Mouse (Mus musculus): ENCODE results near the gene Sos1. TPM values are rescaled to one million over a fixed set of nuclear protein-coding genes. Genes with fewer than 3 reads are reported as not detected.

Sos1 gene
- polyA plus RNA-seq, 1 experiment from 2014 or later = 9.1 TPM

DNA sequence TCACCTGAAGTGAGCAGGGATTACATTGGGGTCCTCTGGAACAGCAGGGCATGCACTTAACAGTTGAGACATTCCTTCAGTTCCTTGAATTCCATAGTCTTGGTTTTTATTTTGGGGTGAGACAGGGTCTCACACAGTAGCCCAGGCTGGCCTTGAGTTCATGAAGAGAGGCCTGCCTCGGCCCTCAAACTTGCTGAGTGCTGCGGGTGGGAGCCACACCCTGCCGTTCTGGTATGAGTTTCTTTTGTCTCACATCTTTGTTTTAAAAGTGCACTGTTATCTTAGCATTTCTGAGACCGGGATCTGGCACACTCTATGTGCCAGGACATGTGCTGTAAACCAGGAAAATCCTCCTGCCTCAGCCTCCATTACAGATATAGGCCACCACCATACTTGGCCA lies 19.8 kb upstream of the Sos1 start:
- WGBS = 89% methylated on average over 4 of the region's 4 CpGs
- Histone ChIP-seq H3K27me3 (ENCODE audit: control insufficient read depth, insufficient read depth, low read length) (no peaks in the 10 kb centered on the region), H3K9me3 (ENCODE audit: control insufficient read depth, low read length) (no peaks in the 10 kb centered on the region), H3K4me2 (ENCODE audit: low read depth, severe bottlenecking) (no peak overlapping the region), H3K9ac (ENCODE audit: low read length) (no peak overlapping the region), H3K27ac (replicated peaks; ENCODE audit: low read depth, low read length) (no peak overlapping the region), H3K4me3 (ENCODE audit: low read depth, low read length) (no peak overlapping the region), H3K4me1 (ENCODE audit: control insufficient read depth, insufficient read depth, low read length) (no peaks in the 10 kb centered on the region), H3K36me3 (ENCODE audit: control insufficient read depth, insufficient read depth, low read length) (no peaks in the 10 kb centered on the region)
- ATAC-seq (ENCODE audit: insufficient number of reproducible peaks, low FRiP score, low TSS enrichment, low read depth) (no peak), DNase-seq (ENCODE audit: low spot score) (no peak)

DNA sequence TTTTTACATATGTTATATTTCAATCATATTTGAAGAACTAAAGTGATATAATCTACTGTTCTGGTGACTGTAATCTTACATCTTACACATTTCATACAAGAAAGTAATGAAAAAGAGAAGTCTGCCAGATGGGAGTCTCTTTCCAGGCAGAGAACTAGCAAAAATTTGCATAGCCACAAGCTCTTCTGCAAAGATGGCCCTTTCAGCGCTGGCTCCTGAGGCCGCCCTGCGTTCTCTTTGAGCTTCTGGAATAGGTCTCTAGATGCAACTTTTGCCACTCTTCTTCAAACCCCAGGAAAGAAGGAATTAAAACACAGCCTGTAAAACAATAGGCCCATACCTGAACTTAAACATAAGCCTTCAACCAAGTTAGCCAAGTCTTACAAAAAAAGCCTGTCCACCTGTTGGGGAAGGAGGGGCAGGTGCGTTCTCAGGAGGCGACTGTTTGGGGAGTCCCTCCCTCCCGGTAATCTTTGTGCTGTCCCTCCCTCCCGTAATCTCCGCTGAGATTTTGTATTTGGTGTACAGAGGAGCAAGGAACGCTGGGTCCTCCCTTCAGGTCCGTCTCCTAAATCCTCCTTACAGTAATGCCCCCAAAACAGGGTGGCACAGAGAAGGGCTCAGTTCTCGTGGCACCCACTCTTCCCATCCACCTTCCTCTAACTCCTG lies 18.5 kb upstream of the Sos1 start:
- no peak overlapping the region for H3K4me2 ChIP-seq (ENCODE audit: low read depth, severe bottlenecking)
- H3K4me1 ChIP-seq (ENCODE audit: control insufficient read depth, insufficient read depth, low read length) = no peaks in the 10 kb centered on the region
- no peak overlapping the region for H3K4me3 ChIP-seq (ENCODE audit: low read depth, low read length)
- H3K27me3 ChIP-seq (ENCODE audit: control insufficient read depth, insufficient read depth, low read length) = no peaks in the 10 kb centered on the region
- H3K36me3 ChIP-seq (ENCODE audit: control insufficient read depth, insufficient read depth, low read length) = no peaks in the 10 kb centered on the region
- DNase-seq (ENCODE audit: low spot score) (no peak), ATAC-seq (ENCODE audit: insufficient number of reproducible peaks, low FRiP score, low TSS enrichment, low read depth) (no peak)
- 60% methylated on average over 11 of the region's 11 CpGs for WGBS
- no peak overlapping the region for H3K9ac ChIP-seq (ENCODE audit: low read length)
- H3K9me3 ChIP-seq (ENCODE audit: control insufficient read depth, low read length) = no peaks in the 10 kb centered on the region
- no peak overlapping the region for H3K27ac ChIP-seq (replicated peaks; ENCODE audit: low read depth, low read length)

DNA sequence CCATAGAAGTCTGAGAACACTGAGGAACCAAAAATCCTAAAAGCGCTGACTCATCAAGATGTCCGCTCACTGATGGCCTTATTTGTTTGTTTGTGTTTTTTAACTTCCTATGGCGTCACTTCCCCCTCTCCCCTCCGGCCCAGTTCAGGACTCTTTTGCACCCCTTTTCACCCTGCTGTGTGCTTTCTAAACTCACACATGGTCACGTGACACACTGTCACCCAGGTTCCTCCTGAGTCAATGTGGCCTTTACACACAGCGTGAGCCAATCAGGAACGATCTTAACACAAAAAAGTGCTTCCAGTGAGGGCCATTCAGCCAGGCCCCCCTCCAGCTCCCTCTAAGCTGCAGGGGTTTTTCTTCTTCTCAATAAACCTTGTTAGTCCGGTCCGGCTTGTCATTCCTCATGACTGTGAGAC lies 16.9 kb upstream of the Sos1 start:
- no peak overlapping the region for H3K9ac ChIP-seq (ENCODE audit: low read length)
- H3K36me3 ChIP-seq (ENCODE audit: control insufficient read depth, insufficient read depth, low read length) = no peaks in the 10 kb centered on the region
- WGBS = 84% methylated on average over 9 of the region's 9 CpGs
- ATAC-seq (ENCODE audit: insufficient number of reproducible peaks, low FRiP score, low TSS enrichment, low read depth) = no peak
- H3K9me3 ChIP-seq (ENCODE audit: control insufficient read depth, low read length) = no peaks in the 10 kb centered on the region
- no peak overlapping the region for H3K27ac ChIP-seq (replicated peaks; ENCODE audit: low read depth, low read length)
- H3K4me3 ChIP-seq (ENCODE audit: low read depth, low read length) = no peak overlapping the region
- no peaks in the 10 kb centered on the region for H3K27me3 ChIP-seq (ENCODE audit: control insufficient read depth, insufficient read depth, low read length)
- no peak for DNase-seq (ENCODE audit: low spot score)
- H3K4me2 ChIP-seq (ENCODE audit: low read depth, severe bottlenecking) = no peak overlapping the region
- H3K4me1 ChIP-seq (ENCODE audit: control insufficient read depth, insufficient read depth, low read length) = no peaks in the 10 kb centered on the region

DNA sequence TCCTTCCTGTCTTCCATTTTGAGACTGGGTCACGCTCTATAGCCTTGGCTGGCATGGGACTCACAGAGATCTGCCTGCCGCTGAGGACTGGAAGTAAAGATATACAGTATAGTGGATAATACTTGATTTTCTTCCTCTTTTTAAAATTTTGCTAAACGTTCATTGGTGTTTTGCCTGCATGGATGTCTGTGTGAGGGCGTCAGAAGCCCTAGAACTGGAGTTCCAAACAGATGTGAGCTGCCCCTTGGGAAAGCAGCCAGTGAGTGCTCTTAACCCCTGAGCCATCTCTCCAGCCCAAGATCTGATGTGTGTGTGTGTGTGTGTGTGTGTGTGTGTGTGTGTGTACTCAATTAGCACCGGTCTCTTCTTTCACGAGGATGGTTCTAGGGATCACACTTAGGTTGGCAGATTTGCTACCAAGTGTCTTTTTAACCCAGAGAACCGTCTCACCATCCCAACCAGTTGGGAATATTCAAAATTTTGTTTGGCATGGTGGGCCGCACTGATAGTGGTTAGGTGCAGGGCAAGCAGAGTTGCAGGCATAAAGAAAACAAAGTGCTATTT lies 16.4 kb upstream of the Sos1 start:
- Histone ChIP-seq H3K36me3 (ENCODE audit: control insufficient read depth, insufficient read depth, low read length) (no peaks in the 10 kb centered on the region), H3K9me3 (ENCODE audit: control insufficient read depth, low read length) (no peaks in the 10 kb centered on the region), H3K9ac (ENCODE audit: low read length) (no peak overlapping the region), H3K4me1 (ENCODE audit: control insufficient read depth, insufficient read depth, low read length) (no peaks in the 10 kb centered on the region), H3K27ac (replicated peaks; ENCODE audit: low read depth, low read length) (no peak overlapping the region), H3K27me3 (ENCODE audit: control insufficient read depth, insufficient read depth, low read length) (no peaks in the 10 kb centered on the region), H3K4me3 (ENCODE audit: low read depth, low read length) (no peak overlapping the region), H3K4me2 (ENCODE audit: low read depth, severe bottlenecking) (no peak overlapping the region)
- 88% methylated on average over 8 of the region's 8 CpGs for WGBS
- ATAC-seq (ENCODE audit: insufficient number of reproducible peaks, low FRiP score, low TSS enrichment, low read depth) = no peak
- DNase-seq (ENCODE audit: low spot score) = no peak

DNA sequence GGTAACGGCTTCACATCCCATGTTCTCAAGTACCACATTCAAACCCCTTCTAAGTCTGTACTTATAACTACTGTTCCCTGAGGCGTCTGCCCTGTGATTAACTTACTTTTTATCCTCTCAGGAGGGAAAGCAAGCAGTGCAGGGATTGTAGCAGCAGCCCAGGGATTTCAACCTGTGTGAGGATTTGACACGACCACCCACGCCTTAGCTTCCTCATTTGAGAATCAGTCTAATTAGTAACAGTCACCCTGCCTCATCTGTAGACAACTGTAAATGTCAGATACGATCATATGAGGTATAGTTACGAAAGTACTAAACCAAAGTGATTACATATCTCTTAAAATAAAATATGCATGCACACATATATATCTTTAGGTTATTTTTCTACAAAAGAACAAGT lies 15.9 kb upstream of the Sos1 start:
- Histone ChIP-seq H3K36me3 (ENCODE audit: control insufficient read depth, insufficient read depth, low read length) (no peaks in the 10 kb centered on the region), H3K9me3 (ENCODE audit: control insufficient read depth, low read length) (no peaks in the 10 kb centered on the region), H3K9ac (ENCODE audit: low read length) (no peak overlapping the region), H3K4me2 (ENCODE audit: low read depth, severe bottlenecking) (no peak overlapping the region), H3K4me1 (ENCODE audit: control insufficient read depth, insufficient read depth, low read length) (no peaks in the 10 kb centered on the region), H3K27me3 (ENCODE audit: control insufficient read depth, insufficient read depth, low read length) (no peaks in the 10 kb centered on the region), H3K4me3 (ENCODE audit: low read depth, low read length) (no peak overlapping the region), H3K27ac (replicated peaks; ENCODE audit: low read depth, low read length) (no peak overlapping the region)
- WGBS = 76% methylated on average over 6 of the region's 6 CpGs
- DNase-seq (ENCODE audit: low spot score) (no peak), ATAC-seq (ENCODE audit: insufficient number of reproducible peaks, low FRiP score, low TSS enrichment, low read depth) (no peak)

DNA sequence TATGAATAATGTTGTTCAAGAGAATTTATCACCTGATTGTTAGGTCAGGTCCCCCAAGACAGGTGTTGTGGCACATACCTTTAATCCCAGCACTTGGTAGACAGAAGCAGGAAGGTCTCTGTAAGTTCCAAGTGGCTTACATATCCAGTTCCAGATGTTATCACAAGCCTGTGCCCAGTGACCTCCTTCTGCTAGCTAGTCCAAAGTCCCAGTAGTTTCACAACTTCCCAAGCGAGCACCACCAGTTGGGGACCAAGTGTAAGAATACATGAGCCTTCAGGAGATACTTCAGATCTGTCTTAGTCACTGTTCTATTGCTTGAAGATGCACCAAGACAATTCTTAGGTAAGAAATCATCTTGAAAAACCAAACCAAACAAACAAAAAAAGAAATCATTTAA lies 13.6 kb upstream of the Sos1 start:
- Histone ChIP-seq H3K36me3 (ENCODE audit: control insufficient read depth, insufficient read depth, low read length) (no peaks in the 10 kb centered on the region), H3K27me3 (ENCODE audit: control insufficient read depth, insufficient read depth, low read length) (no peaks in the 10 kb centered on the region), H3K9me3 (ENCODE audit: control insufficient read depth, low read length) (no peaks in the 10 kb centered on the region), H3K9ac (ENCODE audit: low read length) (no peak overlapping the region), H3K4me2 (ENCODE audit: low read depth, severe bottlenecking) (no peak overlapping the region), H3K4me1 (ENCODE audit: control insufficient read depth, insufficient read depth, low read length) (no peaks in the 10 kb centered on the region), H3K4me3 (ENCODE audit: low read depth, low read length) (no peak overlapping the region), H3K27ac (replicated peaks; ENCODE audit: low read depth, low read length) (no peak overlapping the region)
- DNase-seq (ENCODE audit: low spot score) (no peak), ATAC-seq (ENCODE audit: insufficient number of reproducible peaks, low FRiP score, low TSS enrichment, low read depth) (no peak)
- WGBS = 81% methylated on average over 1 of the region's 1 CpGs

DNA sequence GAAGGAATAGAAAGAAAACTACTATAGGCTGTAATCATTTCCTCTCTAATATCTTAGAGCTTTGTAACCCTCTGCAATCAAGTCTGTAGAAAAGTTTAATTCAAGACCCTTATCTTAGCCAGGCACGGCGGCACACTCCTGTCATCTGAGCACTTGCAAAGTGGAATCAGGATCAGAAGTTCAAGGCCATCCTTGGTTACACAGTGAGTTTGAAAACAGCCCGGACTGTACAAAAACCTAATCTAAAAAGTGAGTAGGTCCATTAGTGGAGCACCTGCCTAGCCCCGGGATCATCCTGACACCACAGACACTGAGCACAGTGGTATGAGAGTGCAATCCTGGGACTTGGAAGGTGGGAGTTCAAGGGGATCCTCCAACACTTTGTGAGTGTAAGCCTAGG lies 12.6 kb upstream of the Sos1 start:
- Histone ChIP-seq H3K9me3 (ENCODE audit: control insufficient read depth, low read length) (no peaks in the 10 kb centered on the region), H3K36me3 (ENCODE audit: control insufficient read depth, insufficient read depth, low read length) (no peaks in the 10 kb centered on the region), H3K9ac (ENCODE audit: low read length) (no peak overlapping the region), H3K4me1 (ENCODE audit: control insufficient read depth, insufficient read depth, low read length) (no peaks in the 10 kb centered on the region), H3K4me2 (ENCODE audit: low read depth, severe bottlenecking) (no peak overlapping the region), H3K27ac (replicated peaks; ENCODE audit: low read depth, low read length) (no peak overlapping the region), H3K27me3 (ENCODE audit: control insufficient read depth, insufficient read depth, low read length) (no peaks in the 10 kb centered on the region), H3K4me3 (ENCODE audit: low read depth, low read length) (no peak overlapping the region)
- ATAC-seq (ENCODE audit: insufficient number of reproducible peaks, low FRiP score, low TSS enrichment, low read depth) (no peak), DNase-seq (ENCODE audit: low spot score) (no peak)
- WGBS = 89% methylated on average over 4 of the region's 4 CpGs

DNA sequence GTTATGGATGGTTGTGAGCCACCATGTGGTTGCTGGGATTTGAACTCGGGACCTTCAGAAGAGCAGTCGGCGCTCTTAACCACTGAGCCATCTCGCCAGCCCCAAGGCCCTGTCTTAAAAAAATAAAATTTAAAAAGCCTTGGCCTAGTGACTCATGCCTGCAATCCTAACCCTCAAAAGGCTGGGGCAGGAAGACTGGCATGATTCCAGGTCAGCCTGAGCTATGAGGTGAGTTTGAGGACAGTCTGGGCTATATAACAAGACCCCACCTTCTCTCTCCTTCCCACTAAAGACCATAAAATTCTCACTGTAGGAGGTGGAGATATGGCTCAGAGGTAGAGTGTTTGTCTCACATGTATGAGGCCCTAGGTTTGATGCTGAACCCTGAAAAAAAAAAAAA lies 12.0 kb upstream of the Sos1 start:
- no peak for DNase-seq (ENCODE audit: low spot score)
- 100% methylated on average over 4 of the region's 4 CpGs for WGBS
- no peaks in the 10 kb centered on the region for H3K9me3 ChIP-seq (ENCODE audit: control insufficient read depth, low read length)
- no peak overlapping the region for H3K27ac ChIP-seq (replicated peaks; ENCODE audit: low read depth, low read length)
- H3K27me3 ChIP-seq (ENCODE audit: control insufficient read depth, insufficient read depth, low read length) = no peaks in the 10 kb centered on the region
- H3K36me3 ChIP-seq (ENCODE audit: control insufficient read depth, insufficient read depth, low read length) = no peaks in the 10 kb centered on the region
- no peak overlapping the region for H3K4me2 ChIP-seq (ENCODE audit: low read depth, severe bottlenecking)
- no peaks in the 10 kb centered on the region for H3K4me1 ChIP-seq (ENCODE audit: control insufficient read depth, insufficient read depth, low read length)
- no peak for ATAC-seq (ENCODE audit: insufficient number of reproducible peaks, low FRiP score, low TSS enrichment, low read depth)
- no peak overlapping the region for H3K4me3 ChIP-seq (ENCODE audit: low read depth, low read length)
- H3K9ac ChIP-seq (ENCODE audit: low read length) = no peak overlapping the region

DNA sequence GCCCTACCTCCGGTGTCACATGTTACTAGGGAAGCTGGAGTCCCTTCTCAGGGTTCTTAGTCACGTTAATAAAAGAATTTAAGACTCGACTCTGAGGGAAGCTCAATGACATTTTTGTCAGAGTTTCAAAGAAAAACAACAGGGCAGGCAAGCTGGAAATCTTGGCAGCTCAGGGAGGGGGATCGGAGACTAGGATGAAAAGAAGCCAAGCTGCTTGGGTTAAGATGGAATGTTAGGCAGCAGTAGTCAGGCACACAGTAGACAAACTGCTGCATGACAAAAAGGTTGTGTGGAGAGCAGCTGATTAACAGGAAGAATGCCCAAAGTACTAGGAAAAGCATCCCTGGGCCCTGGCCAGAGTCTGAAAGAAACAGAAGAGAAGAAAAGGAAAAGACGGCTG lies 9.9 kb upstream of the Sos1 start:
- ATAC-seq (ENCODE audit: insufficient number of reproducible peaks, low FRiP score, low TSS enrichment, low read depth) = no peak
- 82% methylated on average over 5 of the region's 5 CpGs for WGBS
- no peak overlapping the region for H3K4me3 ChIP-seq (ENCODE audit: low read depth, low read length)

More for the DNA sequence above, 9.9 kb upstream of the Sos1 start:
- H3K27me3 ChIP-seq (ENCODE audit: control insufficient read depth, insufficient read depth, low read length) = no peaks in the 10 kb centered on the region
- H3K36me3 ChIP-seq (ENCODE audit: control insufficient read depth, insufficient read depth, low read length) = no peaks in the 10 kb centered on the region
- no peak overlapping the region for H3K9ac ChIP-seq (ENCODE audit: low read length)
- H3K4me1 ChIP-seq (ENCODE audit: control insufficient read depth, insufficient read depth, low read length) = no peaks in the 10 kb centered on the region
- H3K9me3 ChIP-seq (ENCODE audit: control insufficient read depth, low read length) = no peaks in the 10 kb centered on the region
- no peak overlapping the region for H3K4me2 ChIP-seq (ENCODE audit: low read depth, severe bottlenecking)
- H3K27ac ChIP-seq (replicated peaks; ENCODE audit: low read depth, low read length) = no peak overlapping the region
- DNase-seq (ENCODE audit: low spot score) = no peak
